ENCODE assay signal across 9 mouse cellular contexts in the genomic region with DNA sequence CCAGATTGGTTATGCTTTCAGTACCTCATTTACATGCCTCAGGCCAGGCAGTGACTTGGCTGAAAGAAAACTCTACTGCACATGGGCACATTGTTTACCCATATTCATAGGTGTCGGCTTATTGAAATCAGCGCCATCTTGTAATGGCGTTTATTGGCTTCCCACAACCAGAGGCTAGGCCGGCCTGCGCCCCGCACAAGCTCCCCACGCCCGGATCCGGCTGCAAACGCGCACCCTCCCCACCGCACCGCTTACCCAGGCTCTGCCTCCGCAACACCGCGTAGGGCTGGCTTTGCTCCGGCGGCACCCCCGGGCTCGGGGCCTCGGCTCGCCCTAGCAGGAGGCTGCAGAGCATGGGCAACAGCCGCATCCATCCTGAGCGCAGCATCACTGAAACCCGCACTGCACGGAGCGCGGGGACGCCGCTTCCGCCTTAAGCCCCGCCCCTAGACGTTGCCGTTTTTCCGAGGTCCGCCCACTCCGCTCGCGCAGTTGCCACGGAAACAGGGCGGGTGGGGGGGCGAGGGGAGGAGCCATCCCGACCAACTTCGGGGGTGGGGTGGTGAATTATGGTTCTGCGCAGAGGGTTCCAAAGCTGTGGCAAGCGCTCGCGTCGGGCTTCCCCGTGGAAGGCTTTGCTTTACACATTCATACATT. TPM values are rescaled to one million over a fixed set of nuclear protein-coding genes. Genes with fewer than 3 reads are reported as not detected.
DNase-seq lines count a peak whose midpoint lies in the region; ATAC-seq and TF ChIP-seq lines count a peak whose summit lies in the region.
"Had no signal": no experiment of that assay in that cellular context is flagged by ENCODE, and none has a peak within 500 bp of the region (broad histone marks: within the 10 kb centered on the region; RNA-seq: fewer than 3 reads in every experiment).

No protein-coding gene starts in this region.

- peak; percentile 99 for ATAC-seq in forebrain, embryonic 14.5 days
- peak; percentile 95 for ATAC-seq in lung, embryonic 14.5 days (ENCODE audit: insufficient read depth)
- ATAC-seq in neutrophil, adult 5-6 weeks (ENCODE audit: extremely low read depth, insufficient number of reproducible peaks, low FRiP score, poor library complexity, severe bottlenecking), result peak; percentile 78

- H3K27me3 ChIP-seq in ES-Bruce4 (ENCODE audit: control insufficient read depth, insufficient read depth, low read length, poor library complexity, severe bottlenecking), result no peaks in the 10 kb centered on the region
- H3K27me3 ChIP-seq in forebrain, embryonic 14.5 days (replicated peaks; ENCODE audit: control insufficient read depth, insufficient read depth, low read length), result no peaks in the 10 kb centered on the region
- H3K27me3 ChIP-seq in lung, embryonic 14.5 days (ENCODE audit: insufficient read depth, low read length), result no peaks in the 10 kb centered on the region

- no peak for TF ChIP-seq CTCF in ES-Bruce4 (IDR thresholded peaks at IDR 0.05; ENCODE audit: low read depth, low read length)
- no peak for TF ChIP-seq CTCF in layer of hippocampus, adult 2 months (conservative IDR thresholded peaks at IDR 0.05)
- TF ChIP-seq CTCF in lung, embryonic 14.5 days (IDR thresholded peaks at IDR 0.05; ENCODE audit: low read depth), result no peak

- H3K36me3 ChIP-seq in ES-Bruce4 (ENCODE audit: control insufficient read depth, insufficient read depth, low read length, poor library complexity, severe bottlenecking), result 0 out of 2 replicates have a peak, but pooled peaks cover 2% of the 10 kb centered on the region
- peaks cover 13% of the 10 kb centered on the region for H3K36me3 ChIP-seq in forebrain, embryonic 14.5 days (ENCODE audit: control insufficient read depth, insufficient read depth, low read length)
- H3K36me3 ChIP-seq in lung, embryonic 14.5 days (ENCODE audit: insufficient read depth), result peaks cover 5% of the 10 kb centered on the region

- peaks cover 2% of the 10 kb centered on the region for H3K4me1 ChIP-seq in ES-Bruce4 (ENCODE audit: control insufficient read depth, insufficient read depth, low read length)
- H3K4me1 ChIP-seq in forebrain, embryonic 14.5 days (ENCODE audit: control insufficient read depth, insufficient read depth, low read length), result 0 out of 2 replicates have a peak, but pooled peaks cover 9% of the 10 kb centered on the region
- H3K4me1 ChIP-seq in lung, embryonic 14.5 days (ENCODE audit: insufficient read depth), result no peaks in the 10 kb centered on the region

- H3K27ac ChIP-seq in ES-Bruce4 (ENCODE audit: insufficient read depth, low read length), result 0 out of 2 replicates have a peak overlapping the region, but pooled peaks have one; percentile 29
- peak overlapping the region; percentile 97 for H3K27ac ChIP-seq in forebrain, embryonic 14.5 days (ENCODE audit: low read depth, low read length)
- H3K27ac ChIP-seq in layer of hippocampus, adult 2 months, result peak overlapping the region; percentile 94
- peak overlapping the region; percentile 81 for H3K27ac ChIP-seq in lung, embryonic 14.5 days (ENCODE audit: low read depth)

- H3K4me3 ChIP-seq in ES-Bruce4 (ENCODE audit: low read depth, low read length), result peak overlapping the region; percentile 96
- peak overlapping the region; percentile 78 for H3K4me3 ChIP-seq in forebrain, embryonic 14.5 days (ENCODE audit: low read depth, low read length)
- H3K4me3 ChIP-seq in layer of hippocampus, adult 2 months, result peak overlapping the region; percentile 71
- H3K4me3 ChIP-seq in lung, embryonic 14.5 days (ENCODE audit: low read depth, low read length), result peak overlapping the region; percentile 88

- intact Hi-C loops in heart, postnatal 14 days (cut with DNase I), result no loop called here

- TF ChIP-seq POLR2A in ES-Bruce4 (IDR thresholded peaks at IDR 0.05; ENCODE audit: insufficient read depth, low read length), result peak; percentile 81

- peak; percentile 89 for DNase-seq in cerebellum, adult 11 months
- peak; percentile 96 for DNase-seq in forebrain, embryonic 14.5 days (ENCODE audit: low spot score)
- peak; percentile 85 to 89 for DNase-seq in heart, postnatal 14 days
- DNase-seq in layer of hippocampus, adult 2 months (ENCODE audit: low spot score in 2 of 2), result peak; percentile 91
- DNase-seq in lung, embryonic 14.5 days, result peak; percentile 96
- DNase-seq in testis, postnatal 14 days (ENCODE audit: low spot score), result peak; percentile 88

- peak overlapping the region; percentile 79 for H3K9ac ChIP-seq in ES-Bruce4 (ENCODE audit: low read depth, poor library complexity, severe bottlenecking)
- peak overlapping the region; percentile 91 for H3K9ac ChIP-seq in forebrain, embryonic 14.5 days (ENCODE audit: low read length)
- H3K9ac ChIP-seq in lung, embryonic 14.5 days, result peak overlapping the region; percentile 71

- TF ChIP-seq EP300 in ES-Bruce4 (IDR thresholded peaks at IDR 0.05; ENCODE audit: insufficient read depth, low read depth, low read length), result no peak

- WGBS in forebrain, embryonic 14.5 days, result 1% methylated on average over 50 of the region's 50 CpGs
- WGBS in lung, embryonic 14.5 days, result under 1% methylated on average over 50 of the region's 50 CpGs

- peaks cover 2% of the 10 kb centered on the region; the same call in 1 of the 2 replicates for H3K9me3 ChIP-seq in ES-Bruce4 (replicated peaks; ENCODE audit: control insufficient read depth, insufficient read depth, low read length, poor library complexity, severe bottlenecking)
- no peaks in the 10 kb centered on the region for H3K9me3 ChIP-seq in forebrain, embryonic 14.5 days (replicated peaks; ENCODE audit: control insufficient read depth, low read length)
- no peaks in the 10 kb centered on the region for H3K9me3 ChIP-seq in lung, embryonic 14.5 days (ENCODE audit: low read depth, low read length)

- H3K4me2 ChIP-seq in forebrain, embryonic 14.5 days (ENCODE audit: low read length), result peak overlapping the region; percentile 64
- peak overlapping the region; percentile 63 for H3K4me2 ChIP-seq in lung, embryonic 14.5 days

RNA-seq across cellular contexts. Expression of a gene that starts 9.6 kb away (rescaled TPM):
- polyA plus RNA-seq in ES-Bruce4 (2011; ENCODE audit: insufficient read depth, insufficient read length, low read depth, missing spikeins), result 36.3 and 40.7 TPM in 2 replicates
- 255 and 273 TPM in 2 replicates for polyA plus RNA-seq in forebrain, embryonic 14.5 days (2014; fragmentation: Nextera tagmentation; extraction: Ambion mirVana)
- total RNA-seq in heart, postnatal 14 days (2021), result 10 to 100 TPM in 1 of 2 experiments, 1 to 10 TPM in 1; 8.6 to 12.3 TPM
- 100 to 1,000 TPM; 136 to 154 TPM for total RNA-seq in layer of hippocampus, adult 2 months (2021)
- polyA plus RNA-seq in lung, embryonic 14.5 days (2014; fragmentation: Nextera tagmentation; extraction: Ambion mirVana), result 86.4 and 88.6 TPM in 2 replicates
- total RNA-seq in neutrophil, adult 5-6 weeks (2017), result 29.0 and 41.8 TPM in 2 replicates

RNA-seq across cellular contexts. Expression of a gene that starts 38.3 kb away (rescaled TPM):
- polyA plus RNA-seq in ES-Bruce4 (2011; ENCODE audit: insufficient read depth, insufficient read length, low read depth, missing spikeins), result 42.0 and 43.6 TPM in 2 replicates
- 29.1 and 36.3 TPM in 2 replicates for polyA plus RNA-seq in forebrain, embryonic 14.5 days (2014; fragmentation: Nextera tagmentation; extraction: Ambion mirVana)
- total RNA-seq in heart, postnatal 14 days (2021), result 10 to 100 TPM; 42.4 to 44.8 TPM
- 10 to 100 TPM; 45.7 to 47.5 TPM for total RNA-seq in layer of hippocampus, adult 2 months (2021)
- 45.9 and 51.8 TPM in 2 replicates for polyA plus RNA-seq in lung, embryonic 14.5 days (2014; fragmentation: Nextera tagmentation; extraction: Ambion mirVana)
- total RNA-seq in neutrophil, adult 5-6 weeks (2017), result 214 and 229 TPM in 2 replicates

RNA-seq across cellular contexts. Expression of a gene that starts 39.2 kb away (rescaled TPM):
- polyA plus RNA-seq in ES-Bruce4 (2011; ENCODE audit: insufficient read depth, insufficient read length, low read depth, missing spikeins), result 70.6 and 71.8 TPM in 2 replicates
- polyA plus RNA-seq in forebrain, embryonic 14.5 days (2014; fragmentation: Nextera tagmentation; extraction: Ambion mirVana), result 25.8 and 32.3 TPM in 2 replicates
- total RNA-seq in heart, postnatal 14 days (2021), result 10 to 100 TPM; 45.7 to 46.5 TPM
- total RNA-seq in layer of hippocampus, adult 2 months (2021), result 10 to 100 TPM; 39.6 to 48.8 TPM
- polyA plus RNA-seq in lung, embryonic 14.5 days (2014; fragmentation: Nextera tagmentation; extraction: Ambion mirVana), result 83.2 and 86.4 TPM in 2 replicates
- total RNA-seq in neutrophil, adult 5-6 weeks (2017), result 309 and 325 TPM in 2 replicates

RNA-seq across cellular contexts. Expression of a gene that starts 39.8 kb away (rescaled TPM):
- polyA plus RNA-seq in ES-Bruce4 (2011; ENCODE audit: insufficient read depth, insufficient read length, low read depth, missing spikeins), result not detected in 2 replicates
- polyA plus RNA-seq in forebrain, embryonic 14.5 days (2014; fragmentation: Nextera tagmentation; extraction: Ambion mirVana), result not detected in 2 replicates
- total RNA-seq in heart, postnatal 14 days (2021), result not detected
- total RNA-seq in layer of hippocampus, adult 2 months (2021), result not detected
- polyA plus RNA-seq in lung, embryonic 14.5 days (2014; fragmentation: Nextera tagmentation; extraction: Ambion mirVana), result not detected in 2 replicates
- 1.1 and 3.1 TPM in 2 replicates for total RNA-seq in neutrophil, adult 5-6 weeks (2017)
- polyA plus RNA-seq: large intestine, adult 2 months had no signal

RNA-seq across cellular contexts. Expression of a gene that starts 44.8 kb away (rescaled TPM):
- 0.21 TPM in 1 of 2 replicates, not detected in the other for polyA plus RNA-seq in ES-Bruce4 (2011; ENCODE audit: insufficient read depth, insufficient read length, low read depth, missing spikeins)
- 1.8 and 2.4 TPM in 2 replicates for polyA plus RNA-seq in forebrain, embryonic 14.5 days (2014; fragmentation: Nextera tagmentation; extraction: Ambion mirVana)
- not detected for total RNA-seq in heart, postnatal 14 days (2021)
- under 1 TPM; 0.51 to 0.59 TPM for total RNA-seq in layer of hippocampus, adult 2 months (2021)
- 0.18 TPM in 1 of 2 replicates, not detected in the other for polyA plus RNA-seq in lung, embryonic 14.5 days (2014; fragmentation: Nextera tagmentation; extraction: Ambion mirVana)
- total RNA-seq in neutrophil, adult 5-6 weeks (2017), result 0.23 TPM in 1 of 2 replicates, not detected in the other
- polyA plus RNA-seq: large intestine, adult 2 months had no signal

Comparison
In these comparisons a context has a peak if more than half of its experiments do, and no peak if none do; other contexts are left out.
1. Peak in every context shown above with its lines: DNase-seq, ATAC-seq, H3K4me3 ChIP-seq and H3K27ac ChIP-seq.
2. H3K27ac ChIP-seq: peak in every context shown above with its lines; median percentile 97 in forebrain, embryonic 14.5 days; 94 in layer of hippocampus, adult 2 months; 81 in lung, embryonic 14.5 days; 29 in ES-Bruce4.